Mouse (Mus musculus) brain, embryonic 14.5 days (tissue): ENCODE measurements around the gene Chst2.

Experiments used
- CTCF ChIP-seq: fragments of 200-500 bp; IDR thresholded peaks from 2 replicates; pipeline ENCODE4 v1.5.1; 2012; ENCODE audit warnings: inconsistent platforms, mild to moderate bottlenecking, moderate library complexity, borderline replicate concordance; ENCODE audit not compliant: insufficient read depth, insufficient read length; ENCODE audit errors: extremely low read depth
- POLR2A ChIP-seq: fragments of 200-500 bp; IDR thresholded peaks from 2 replicates; pipeline ENCODE4 v1.6.1; 2012; ENCODE audit warnings: mild to moderate bottlenecking, inconsistent platforms, borderline replicate concordance; ENCODE audit not compliant: poor library complexity, insufficient read depth, insufficient read length, severe bottlenecking; ENCODE audit errors: extremely low read depth

GRCm38 (mm10) chr9:95405511-95405945 is 994 bp downstream of the Chst2 start:
- peak; percentile 61 for TF ChIP-seq CTCF
- no peak for TF ChIP-seq POLR2A
